In genomic region chr1:83408021-83408464, GRCm38 (mm10) we compare ENCODE assay signal across 8 mouse cellular contexts. TPM values are rescaled to one million over a fixed set of nuclear protein-coding genes. Genes with fewer than 3 reads are reported as not detected.
A peak's percentile ranks its signal among the peaks of the same experiment; 100 is the strongest.
DNase-seq lines count a peak whose midpoint lies in the region; ATAC-seq lines count a peak whose summit lies in the region.
"Had no signal": no experiment of that assay in that cellular context is flagged by ENCODE, and none has a peak within 500 bp of the region (broad histone marks: within the 10 kb centered on the region; RNA-seq: fewer than 3 reads in every experiment).

Gene Sphkap, minus strand, starts transcription at chr1:83408200.

- H3K4me3 ChIP-seq in embryonic facial prominence, embryonic 13.5 days: peak within 1 kb of the TSS; percentile 49
- peak within 1 kb of the TSS; percentile 49 for H3K4me3 ChIP-seq in kidney, embryonic 16.5 days (ENCODE audit: low read length)
- peak within 1 kb of the TSS; percentile 55 for H3K4me3 ChIP-seq in neural tube, embryonic 15.5 days (replicated peaks)

- peaks cover 25% of the 10 kb centered on the region for H3K27me3 ChIP-seq in embryonic facial prominence, embryonic 13.5 days
- peaks cover 12% of the 10 kb centered on the region for H3K27me3 ChIP-seq in kidney, embryonic 16.5 days (ENCODE audit: insufficient read depth, low read length)
- no peaks in the 10 kb centered on the region for H3K27me3 ChIP-seq in neural tube, embryonic 15.5 days (replicated peaks)

- H3K9me3 ChIP-seq in embryonic facial prominence, embryonic 13.5 days: no peaks in the 10 kb centered on the region
- no peaks in the 10 kb centered on the region for H3K9me3 ChIP-seq in kidney, embryonic 16.5 days (ENCODE audit: low read length)
- H3K9me3 ChIP-seq in neural tube, embryonic 15.5 days (replicated peaks): no peaks in the 10 kb centered on the region

- H3K4me1 ChIP-seq in embryonic facial prominence, embryonic 13.5 days: peaks cover 9% of the 10 kb centered on the region
- H3K4me1 ChIP-seq in kidney, embryonic 16.5 days (ENCODE audit: insufficient read depth, low read length): peaks cover 10% of the 10 kb centered on the region; the same call in 1 of the 2 replicates
- peaks cover 14% of the 10 kb centered on the region for H3K4me1 ChIP-seq in neural tube, embryonic 15.5 days

- no peaks in the 10 kb centered on the region for H3K36me3 ChIP-seq in embryonic facial prominence, embryonic 13.5 days
- H3K36me3 ChIP-seq in kidney, embryonic 16.5 days (ENCODE audit: insufficient read depth, low read length): no peaks in the 10 kb centered on the region
- no peaks in the 10 kb centered on the region for H3K36me3 ChIP-seq in neural tube, embryonic 15.5 days

- H3K4me2 ChIP-seq in embryonic facial prominence, embryonic 13.5 days: peak within 1 kb of the TSS; percentile 83
- peak within 1 kb of the TSS; percentile 77 for H3K4me2 ChIP-seq in kidney, embryonic 16.5 days (replicated peaks; ENCODE audit: low read depth, low read length)
- peak within 1 kb of the TSS; percentile 87 for H3K4me2 ChIP-seq in neural tube, embryonic 15.5 days

- H3K27ac ChIP-seq in embryonic facial prominence, embryonic 13.5 days: no peak within 1 kb of the TSS
- H3K27ac ChIP-seq in kidney, embryonic 16.5 days (ENCODE audit: low read length): no peak within 1 kb of the TSS
- H3K27ac ChIP-seq in neural tube, embryonic 15.5 days (replicated peaks): peak within 1 kb of the TSS; percentile 18; the same call in 1 of the 2 replicates

- peak within 1 kb of the TSS; percentile 69 for H3K9ac ChIP-seq in embryonic facial prominence, embryonic 13.5 days
- H3K9ac ChIP-seq in kidney, embryonic 16.5 days (replicated peaks; ENCODE audit: low read length): peak within 1 kb of the TSS; percentile 51; the same call in 1 of the 2 replicates
- H3K9ac ChIP-seq in neural tube, embryonic 15.5 days (replicated peaks): peak within 1 kb of the TSS; percentile 55

- peak; percentile 23 for DNase-seq in heart, adult 8-10 months (ENCODE audit: low spot score)
- DNase-seq in liver: peak; percentile 19
- no peak for DNase-seq in spleen, adult 12 weeks (ENCODE audit: low spot score)

- WGBS in embryonic facial prominence, embryonic 13.5 days: 0% methylated on average over 16 of the region's 16 CpGs
- WGBS in kidney, embryonic 16.5 days: 1% methylated on average over 16 of the region's 16 CpGs
- WGBS in neural tube, embryonic 15.5 days: 0% methylated on average over 16 of the region's 16 CpGs

- ATAC-seq in cerebellum, adult (ENCODE audit: insufficient number of reproducible peaks, low FRiP score, low TSS enrichment): peak; percentile 88
- ATAC-seq in embryonic facial prominence, embryonic 13.5 days (ENCODE audit: insufficient number of reproducible peaks, insufficient read depth, low FRiP score, low TSS enrichment, low read depth): no peak
- peak; percentile 95 for ATAC-seq in kidney, embryonic 16.5 days (ENCODE audit: low FRiP score, low TSS enrichment)
- ATAC-seq in neural tube, embryonic 15.5 days (ENCODE audit: low FRiP score): peak; percentile 90

RNA-seq across cellular contexts. Expression of gene Sphkap, which starts in this region (rescaled TPM):
- 0.34 and 0.95 TPM in 2 replicates for polyA plus RNA-seq in embryonic facial prominence, embryonic 13.5 days (2015; fragmentation: Nextera tagmentation; extraction: Ambion mirVana)
- under 1 TPM; 0.29 to 0.66 (median 0.33) TPM for total RNA-seq in heart, adult 8-10 months (2022)
- 0.10 and 0.12 TPM in 2 replicates for polyA plus RNA-seq in kidney, embryonic 16.5 days (2015; fragmentation: Nextera tagmentation; extraction: Ambion mirVana)
- polyA plus RNA-seq in neural tube, embryonic 15.5 days (2015; fragmentation: Nextera tagmentation; extraction: Ambion mirVana): 13.2 and 14.2 TPM in 2 replicates
- total RNA-seq: common myeloid progenitor, adult 5-6 weeks had no signal

Comparison
In these comparisons a context has a peak if more than half of its experiments do, and no peak if none do; other contexts are left out.
1. Peak in DNase-seq in heart, adult 8-10 months; RNA of the gene not detected or under 1 TPM.
2. Peak in ATAC-seq, H3K4me3 ChIP-seq, H3K9ac ChIP-seq and H3K4me2 ChIP-seq in kidney, embryonic 16.5 days; RNA of the gene not detected or under 1 TPM.